Mouse (Mus musculus) adrenal gland, adult (tissue): ENCODE data around the gene Tomm22.
A peak's percentile ranks its signal among the peaks of the same experiment; 100 is the strongest.

ENCODE experiments used
- DNase-seq, 2 experiments: peaks; one replicate each; pipeline ENCODE4 v3.0.0; 2022 to 2023; ENCODE audit warnings: low spot score in 1 of 2; ENCODE audit not compliant: inconsistent age in 2 of 2

Tomm22 gene

GRCm38 (mm10) chr15:79685141-79685641, 14.5 kb downstream of the Tomm22 start:
- DNase-seq, result peak in 1 of 2 experiments; percentile 39

- DNase-seq, result peak in 1 of 2 experiments; percentile 64
Observed at GRCm38 (mm10) chr15:79686046-79686869, 15.6 kb downstream of the Tomm22 start.

GRCm38 (mm10) chr15:79687175-79687574, 16.5 kb downstream of the Tomm22 start:
- no peak for DNase-seq

- peak; percentile 97 to 99 for DNase-seq
Observed at GRCm38 (mm10) chr15:79687646-79688267, 17.1 kb downstream of the Tomm22 start, which contains the start of gene Josd1. Josd1 (minus strand) TSS chr15:79687919.

- DNase-seq, result no peak
Observed at GRCm38 (mm10) chr15:79688268-79688956, 17.8 kb downstream of the Tomm22 start.

GRCm38 (mm10) chr15:79689662-79690425, 19.2 kb downstream of the Tomm22 start:
- no peak for DNase-seq

GRCm38 (mm10) chr15:79690426-79691022, 19.9 kb downstream of the Tomm22 start, which contains the start of gene Gtpbp1:
Gtpbp1 (plus strand) TSS chr15:79690845.
- peak; percentile 99 for DNase-seq

- peak in 1 of 2 experiments; percentile 74 for DNase-seq
Observed at GRCm38 (mm10) chr15:79691023-79691508, 20.4 kb downstream of the Tomm22 start.

- no peak for DNase-seq
Observed at GRCm38 (mm10) chr15:79692334-79692733, 21.7 kb downstream of the Tomm22 start.

GRCm38 (mm10) chr15:79693740-79694139, 23.1 kb downstream of the Tomm22 start:
- peak in 1 of 2 experiments; percentile 38 for DNase-seq

GRCm38 (mm10) chr15:79694512-79694911, 23.9 kb downstream of the Tomm22 start:
- no peak for DNase-seq

- no peak for DNase-seq
Observed at GRCm38 (mm10) chr15:79695516-79695915, 24.9 kb downstream of the Tomm22 start.

- no peak for DNase-seq
Observed at GRCm38 (mm10) chr15:79696508-79696907, 25.8 kb downstream of the Tomm22 start.

GRCm38 (mm10) chr15:79697011-79697410, 26.4 kb downstream of the Tomm22 start:
- peak in 1 of 2 experiments; percentile 38 for DNase-seq

- DNase-seq, result no peak
Observed at GRCm38 (mm10) chr15:79697558-79698187, 27.0 kb downstream of the Tomm22 start.

GRCm38 (mm10) chr15:79706603-79707214, 36.0 kb downstream of the Tomm22 start:
- no peak for DNase-seq

GRCm38 (mm10) chr15:79708229-79708822, 37.7 kb downstream of the Tomm22 start:
- no peak for DNase-seq

GRCm38 (mm10) chr15:79715646-79716045, 45.0 kb downstream of the Tomm22 start:
- DNase-seq, result no peak

- DNase-seq, result no peak
Observed at GRCm38 (mm10) chr15:79716710-79717109, 46.0 kb downstream of the Tomm22 start.
